ENCODE assay signal across 7 mouse cellular contexts in genomic region chr5:139978525-139979276, GRCm38 (mm10).
DNase-seq lines count a peak whose midpoint lies in the region; TF ChIP-seq lines count a peak whose summit lies in the region.

No protein-coding gene starts in this region.

- no peak for TF ChIP-seq POLR2A in kidney, adult 2 months (IDR thresholded peaks at IDR 0.05; ENCODE audit: low read depth, low read length)
- no peak for TF ChIP-seq POLR2A in heart, adult 2 months (IDR thresholded peaks at IDR 0.05; ENCODE audit: insufficient read depth, low read depth, low read length)

- intact Hi-C loops in heart, adult 2 months (cut with DNase I): no loop called here

- H3K9me3 ChIP-seq in limb, embryonic 10.5 days (replicated peaks): no peaks in the 10 kb centered on the region

- peak; percentile 33 for DNase-seq in kidney, postnatal 14 days
- DNase-seq in kidney, adult 2 months: no peak
- DNase-seq in ES-CJ7 (ENCODE audit: low read depth, low spot score) (peak; percentile 25), ZHBTc4 (ENCODE audit: low read depth, low spot score) (peak; percentile 58)
- DNase-seq in limb, embryonic 10.5 days (ENCODE audit: low spot score): peak; percentile 63
- no peak for DNase-seq in spleen, postnatal 36 days (ENCODE audit: low spot score in 2 of 2)
- DNase-seq in heart, adult 2 months: no peak

- H3K4me1 ChIP-seq in kidney, adult 2 months (ENCODE audit: control insufficient read depth, insufficient read depth, low read length): no peaks in the 10 kb centered on the region
- no peaks in the 10 kb centered on the region for H3K4me1 ChIP-seq in limb, embryonic 10.5 days
- no peaks in the 10 kb centered on the region for H3K4me1 ChIP-seq in heart, adult 2 months (ENCODE audit: control insufficient read depth, insufficient read depth, low read length)

- no peak for TF ChIP-seq CTCF in kidney, adult 2 months (conservative IDR thresholded peaks at IDR 0.05; ENCODE audit: insufficient read depth, insufficient read length, low read depth, low read length)
- TF ChIP-seq CTCF in heart, adult 2 months (IDR thresholded peaks at IDR 0.05): no peak

- H3K27me3 ChIP-seq in kidney, adult 2 months (replicated peaks; ENCODE audit: control insufficient read depth, insufficient read depth, low read length): no peaks in the 10 kb centered on the region; the same call in 1 of the 2 replicates
- H3K27me3 ChIP-seq in limb, embryonic 10.5 days (ENCODE audit: low read depth, poor library complexity, severe bottlenecking): peaks cover 13% of the 10 kb centered on the region; the same call in 1 of the 2 replicates
- H3K27me3 ChIP-seq in heart, adult 2 months (ENCODE audit: control insufficient read depth, insufficient read depth, low read length): no peaks in the 10 kb centered on the region; the same call in 1 of the 2 replicates

- TF ChIP-seq EP300 in heart, adult 2 months (IDR thresholded peaks at IDR 0.05; ENCODE audit: insufficient read depth, low read depth, low read length): no peak

- WGBS in kidney, adult 2 months: 8% methylated on average over 13 of the region's 13 CpGs
- whole genome bisulfite sequencing in limb, embryonic 10.5 days: 7% methylated on average over 13 of the region's 13 CpGs
- 5% methylated on average over 13 of the region's 13 CpGs for WGBS in heart, adult 2 months

- H3K27ac ChIP-seq in kidney, adult 2 months (ENCODE audit: insufficient read depth, low read depth, low read length): no peak overlapping the region
- no peak overlapping the region for H3K27ac ChIP-seq in limb, embryonic 10.5 days
- no peak overlapping the region for H3K27ac ChIP-seq in heart, adult 2 months

- no peaks in the 10 kb centered on the region for H3K79me2 ChIP-seq in heart, adult 2 months (replicated peaks; ENCODE audit: control insufficient read depth, insufficient read depth, low read length)

- no peak overlapping the region for H3K9ac ChIP-seq in heart, adult 2 months (ENCODE audit: low read depth, low read length)

- H3K4me3 ChIP-seq in kidney, adult 2 months (ENCODE audit: insufficient read depth, low read depth, low read length): no peak overlapping the region
- H3K4me3 ChIP-seq in limb, embryonic 10.5 days: no peak overlapping the region
- no peak overlapping the region for H3K4me3 ChIP-seq in heart, adult 2 months

- no peaks in the 10 kb centered on the region for H3K36me3 ChIP-seq in kidney, adult 2 months (ENCODE audit: control insufficient read depth, insufficient read depth, low read length)
- no peaks in the 10 kb centered on the region for H3K36me3 ChIP-seq in limb, embryonic 10.5 days
- H3K36me3 ChIP-seq in heart, adult 2 months (ENCODE audit: control insufficient read depth, insufficient read depth, low read length): no peaks in the 10 kb centered on the region

Comparison
In these comparisons a context has a peak if more than half of its experiments do, and no peak if none do; other contexts are left out.
1. DNase-seq: peak in kidney, postnatal 14 days (single experiment), ES-CJ7 (single experiment), ZHBTc4 (single experiment) and limb, embryonic 10.5 days (single experiment); none in kidney, adult 2 months (single experiment), spleen, postnatal 36 days (0 of 2) and heart, adult 2 months (0 of 2).